Mouse (Mus musculus): ENCODE results near the gene Nat8f2.

DNA sequence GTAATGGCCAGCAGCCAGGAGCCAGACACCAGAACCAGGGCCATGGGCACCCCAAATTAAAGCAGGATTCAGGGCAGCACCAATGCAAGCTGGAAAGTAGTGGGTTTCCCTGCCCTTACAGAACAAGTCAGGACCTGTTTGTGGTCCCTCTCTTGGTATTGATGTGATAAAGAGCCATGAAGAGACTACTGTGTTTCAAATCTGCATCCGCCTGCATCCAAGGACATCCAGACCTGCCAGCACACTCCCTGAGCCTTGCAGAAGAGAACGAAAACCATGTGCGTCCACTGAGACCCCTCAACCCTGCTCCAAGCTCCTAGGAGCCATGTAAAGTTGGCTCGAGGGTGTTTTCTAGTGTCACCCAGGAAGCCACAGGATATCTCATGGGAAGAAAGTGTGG, 20.8 kb downstream of the Nat8f2 start:
- TF ChIP-seq POLR2A (IDR thresholded peaks at IDR 0.05; ENCODE audit: insufficient read depth, low read depth, low read length): no peak
- TF ChIP-seq CTCF (IDR thresholded peaks at IDR 0.05; ENCODE audit: insufficient read depth, low read depth, low read length): no peak

Measured in olfactory bulb, adult 2 months (tissue).